Mouse (Mus musculus): ENCODE results near the gene Rpn1. TPM values are rescaled to one million over a fixed set of nuclear protein-coding genes. Genes with fewer than 3 reads are reported as not detected.
"Not testable (repeated sequence)": the region's sequence is repeated elsewhere in the genome, so short reads cannot be mapped to it uniquely, and the experiment has no call there.

Gene Rpn1
- polyA plus RNA-seq, 1 experiment from 2014 or later, result 326 TPM

- Histone ChIP-seq H3K27me3 (replicated peaks) (no peaks in the 10 kb centered on the region), H3K4me2 (no peak overlapping the region), H3K4me3 (no peak overlapping the region), H3K9ac (no peak overlapping the region), H3K9me3 (no peaks in the 10 kb centered on the region), H3K36me3 (replicated peaks) (no peaks in the 10 kb centered on the region), H3K4me1 (peaks cover 6% of the 10 kb centered on the region; the same call in 1 of the 2 replicates), H3K27ac (no peak overlapping the region)
- ATAC-seq (replicated peaks), result no peak
- WGBS, result 69% methylated on average over 4 of the region's 4 CpGs
Measured at GRCm38 (mm10) chr6:88124551-88124950, 40.3 kb downstream of the Rpn1 start.

GRCm38 (mm10) chr6:88125815-88126214 lies 41.5 kb downstream of the Rpn1 start:
- WGBS, result 89% methylated on average over 10 of the region's 10 CpGs
- not testable (repeated sequence) for ATAC-seq (replicated peaks)

GRCm38 (mm10) chr6:88131521-88131920 lies 47.2 kb downstream of the Rpn1 start:
- Histone ChIP-seq H3K9me3 (no peaks in the 10 kb centered on the region), H3K36me3 (replicated peaks) (no peaks in the 10 kb centered on the region), H3K9ac (0 out of 2 replicates have a peak overlapping the region, but pooled peaks have one; percentile 29), H3K4me1 (peaks cover 20% of the 10 kb centered on the region), H3K4me3 (no peak overlapping the region), H3K4me2 (peak overlapping the region; percentile 39), H3K27ac (peak overlapping the region; percentile 66), H3K27me3 (replicated peaks) (no peaks in the 10 kb centered on the region)
- peak; percentile 24 for ATAC-seq (replicated peaks)
- WGBS, result 7% methylated on average over 5 of the region's 5 CpGs

More at GRCm38 (mm10) chr6:88125815-88126214, 41.5 kb downstream of the Rpn1 start:
- H3K27me3 ChIP-seq (replicated peaks); H3K9ac ChIP-seq; H3K27ac ChIP-seq; H3K4me2 ChIP-seq; H3K9me3 ChIP-seq; H3K36me3 ChIP-seq (replicated peaks); H3K4me3 ChIP-seq; H3K4me1 ChIP-seq: not testable (repeated sequence)

- Histone ChIP-seq H3K27ac (peak overlapping the region; percentile 66), H3K36me3 (replicated peaks) (no peaks in the 10 kb centered on the region), H3K4me1 (peaks cover 24% of the 10 kb centered on the region), H3K9me3 (no peaks in the 10 kb centered on the region), H3K9ac (peak overlapping the region; percentile 29), H3K27me3 (replicated peaks) (no peaks in the 10 kb centered on the region), H3K4me2 (peak overlapping the region; percentile 39), H3K4me3 (no peak overlapping the region)
- ATAC-seq (replicated peaks), result peak; percentile 90
- WGBS, result 2% methylated on average over 17 of the region's 17 CpGs
Measured at GRCm38 (mm10) chr6:88132051-88132450, 47.8 kb downstream of the Rpn1 start.

- Histone ChIP-seq H3K4me1 (peaks cover 24% of the 10 kb centered on the region), H3K4me3 (no peak overlapping the region), H3K27me3 (replicated peaks) (no peaks in the 10 kb centered on the region), H3K36me3 (replicated peaks) (no peaks in the 10 kb centered on the region), H3K9ac (no peak overlapping the region), H3K4me2 (no peak overlapping the region), H3K9me3 (no peaks in the 10 kb centered on the region), H3K27ac (no peak overlapping the region)
- 77% methylated on average over 6 of the region's 6 CpGs for WGBS
- no peak for ATAC-seq (replicated peaks)
Measured at GRCm38 (mm10) chr6:88133061-88133460, 48.8 kb downstream of the Rpn1 start.

GRCm38 (mm10) chr6:88133878-88134277 lies 49.6 kb downstream of the Rpn1 start:
- no peaks in the 10 kb centered on the region for H3K9me3 ChIP-seq
- 62% methylated on average over 6 of the region's 6 CpGs for WGBS
- H3K9ac ChIP-seq, result no peak overlapping the region

GRCm38 (mm10) chr6:88136201-88136631 lies 51.9 kb downstream of the Rpn1 start:
- Histone ChIP-seq H3K36me3 (replicated peaks) (no peaks in the 10 kb centered on the region), H3K4me3 (peak overlapping the region; percentile 23), H3K27ac (no peak overlapping the region), H3K9ac (no peak overlapping the region), H3K4me2 (peak overlapping the region; percentile 46), H3K4me1 (peaks cover 23% of the 10 kb centered on the region), H3K9me3 (no peaks in the 10 kb centered on the region), H3K27me3 (replicated peaks) (no peaks in the 10 kb centered on the region)
- no peak for ATAC-seq (replicated peaks)
- 25% methylated on average over 15 of the region's 15 CpGs for WGBS

More at GRCm38 (mm10) chr6:88133878-88134277, 49.6 kb downstream of the Rpn1 start:
- H3K4me1 ChIP-seq, result peaks cover 24% of the 10 kb centered on the region
- ATAC-seq (replicated peaks), result no peak
- H3K27ac ChIP-seq, result no peak overlapping the region
- H3K4me3 ChIP-seq, result no peak overlapping the region
- no peak overlapping the region for H3K4me2 ChIP-seq
- no peaks in the 10 kb centered on the region for H3K27me3 ChIP-seq (replicated peaks)
- H3K36me3 ChIP-seq (replicated peaks), result no peaks in the 10 kb centered on the region

GRCm38 (mm10) chr6:88138485-88138884 lies 54.2 kb downstream of the Rpn1 start:
- no peak for ATAC-seq (replicated peaks)

GRCm38 (mm10) chr6:88140264-88140663 lies 56.0 kb downstream of the Rpn1 start:
- H3K27ac ChIP-seq, result no peak overlapping the region
- WGBS, result 66% methylated on average over 8 of the region's 8 CpGs
- H3K4me2 ChIP-seq, result no peak overlapping the region
- H3K4me3 ChIP-seq, result no peak overlapping the region
- H3K4me1 ChIP-seq, result peaks cover 13% of the 10 kb centered on the region
- no peaks in the 10 kb centered on the region for H3K9me3 ChIP-seq
- H3K9ac ChIP-seq, result no peak overlapping the region
- no peaks in the 10 kb centered on the region for H3K36me3 ChIP-seq (replicated peaks)
- H3K27me3 ChIP-seq (replicated peaks), result no peaks in the 10 kb centered on the region
- 0 out of 2 replicates have a peak, but pooled peaks have one; percentile 37 for ATAC-seq (replicated peaks)

More at GRCm38 (mm10) chr6:88138485-88138884, 54.2 kb downstream of the Rpn1 start:
- Histone ChIP-seq H3K27me3 (replicated peaks) (no peaks in the 10 kb centered on the region), H3K4me2 (no peak overlapping the region), H3K9ac (no peak overlapping the region), H3K4me1 (peaks cover 13% of the 10 kb centered on the region), H3K36me3 (replicated peaks) (no peaks in the 10 kb centered on the region), H3K27ac (no peak overlapping the region), H3K9me3 (no peaks in the 10 kb centered on the region), H3K4me3 (no peak overlapping the region)
- 86% methylated on average over 3 of the region's 3 CpGs for WGBS

- H3K36me3 ChIP-seq (replicated peaks), result no peaks in the 10 kb centered on the region
- H3K27me3 ChIP-seq (replicated peaks), result no peaks in the 10 kb centered on the region
- ATAC-seq (replicated peaks), result no peak
- H3K4me2 ChIP-seq, result no peak overlapping the region
- H3K9me3 ChIP-seq, result no peaks in the 10 kb centered on the region
- no peaks in the 10 kb centered on the region for H3K4me1 ChIP-seq
- no peak overlapping the region for H3K4me3 ChIP-seq
- 77% methylated on average over 4 of the region's 4 CpGs for WGBS
- no peak overlapping the region for H3K27ac ChIP-seq
- no peak overlapping the region for H3K9ac ChIP-seq
Measured at GRCm38 (mm10) chr6:88145793-88146192, 61.5 kb downstream of the Rpn1 start.

- Histone ChIP-seq H3K27me3 (replicated peaks) (no peaks in the 10 kb centered on the region), H3K4me3 (no peak overlapping the region), H3K9ac (no peak overlapping the region), H3K4me1 (no peaks in the 10 kb centered on the region), H3K27ac (no peak overlapping the region), H3K36me3 (replicated peaks) (no peaks in the 10 kb centered on the region), H3K4me2 (no peak overlapping the region), H3K9me3 (no peaks in the 10 kb centered on the region)
- ATAC-seq (replicated peaks), result no peak
- WGBS, result 82% methylated on average over 8 of the region's 8 CpGs
Measured at GRCm38 (mm10) chr6:88146576-88146975, 62.3 kb downstream of the Rpn1 start.

- Histone ChIP-seq H3K9me3 (no peaks in the 10 kb centered on the region), H3K4me1 (no peaks in the 10 kb centered on the region), H3K36me3 (replicated peaks) (no peaks in the 10 kb centered on the region), H3K27ac (no peak overlapping the region), H3K4me3 (no peak overlapping the region), H3K27me3 (replicated peaks) (no peaks in the 10 kb centered on the region), H3K4me2 (no peak overlapping the region), H3K9ac (no peak overlapping the region)
- no peak for ATAC-seq (replicated peaks)
- WGBS, result 74% methylated on average over 14 of the region's 16 CpGs
Measured at GRCm38 (mm10) chr6:88147411-88148003, 63.2 kb downstream of the Rpn1 start.

- Histone ChIP-seq H3K27me3 (replicated peaks) (no peaks in the 10 kb centered on the region), H3K36me3 (replicated peaks) (no peaks in the 10 kb centered on the region), H3K9ac (no peak overlapping the region), H3K4me2 (no peak overlapping the region), H3K9me3 (no peaks in the 10 kb centered on the region), H3K4me1 (no peaks in the 10 kb centered on the region), H3K27ac (no peak overlapping the region), H3K4me3 (no peak overlapping the region)
- ATAC-seq (replicated peaks), result no peak
- WGBS, result 80% methylated on average over 4 of the region's 4 CpGs
Measured at GRCm38 (mm10) chr6:88151335-88151734, 67.1 kb downstream of the Rpn1 start.

Measured in midbrain, embryonic 15.5 days (tissue).